ENCODE assay signal across 11 mouse cellular contexts in the genomic region with DNA sequence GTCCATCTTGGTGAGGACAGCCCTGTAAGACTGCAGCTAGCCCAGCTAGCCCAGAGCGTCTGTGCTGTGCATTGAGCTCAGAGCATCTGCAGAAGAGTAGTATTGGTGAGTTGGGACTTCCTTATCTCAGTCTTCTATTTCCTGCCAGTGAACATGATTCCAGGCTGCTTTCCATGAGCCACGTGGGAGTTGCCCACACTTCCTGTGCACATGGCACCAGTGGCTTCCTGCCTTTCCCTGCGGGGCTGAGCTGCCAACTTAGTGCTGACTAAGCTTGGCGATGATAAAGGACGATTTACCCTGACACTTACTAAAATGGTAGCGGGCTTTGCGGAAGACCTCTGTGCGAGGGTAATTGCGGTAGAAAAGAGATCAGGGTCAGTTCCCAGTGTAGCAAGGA. TPM values are rescaled to one million over a fixed set of nuclear protein-coding genes. Genes with fewer than 3 reads are reported as not detected.
DNase-seq lines count a peak whose midpoint lies in the region; ATAC-seq and TF ChIP-seq lines count a peak whose summit lies in the region.
"Had no signal": no experiment of that assay in that cellular context is flagged by ENCODE, and none has a peak within 500 bp of the region (broad histone marks: within the 10 kb centered on the region; RNA-seq: fewer than 3 reads in every experiment).

No protein-coding gene starts in this region.

- H3K4me1 ChIP-seq in forebrain, embryonic 14.5 days (ENCODE audit: control insufficient read depth, insufficient read depth, low read length): peaks cover 22% of the 10 kb centered on the region
- H3K4me1 ChIP-seq in forebrain, embryonic 11.5 days (replicated peaks; ENCODE audit: control insufficient read depth, insufficient read depth, low read length): no peaks in the 10 kb centered on the region
- peaks cover 7% of the 10 kb centered on the region for H3K4me1 ChIP-seq in E14TG2a.4 (replicated peaks; ENCODE audit: low read depth, low read length)
- peaks cover 4% of the 10 kb centered on the region; the same call in 1 of the 2 replicates for H3K4me1 ChIP-seq in heart, postnatal 0 days (ENCODE audit: control insufficient read depth, insufficient read depth)

- 82% methylated on average over 9 of the region's 9 CpGs for WGBS in forebrain, embryonic 14.5 days
- WGBS in forebrain, embryonic 11.5 days: 93% methylated on average over 9 of the region's 9 CpGs
- 62% methylated on average over 9 of the region's 9 CpGs for WGBS in heart, postnatal 0 days

- DNase-seq in forebrain, embryonic 14.5 days (ENCODE audit: low spot score): peak; percentile 67
- no peak for DNase-seq in forebrain, embryonic 11.5 days (ENCODE audit: low spot score)
- no peak for DNase-seq in heart, postnatal 0 days (ENCODE audit: low spot score)
- DNase-seq in left cerebral cortex, postnatal 10 days (ENCODE audit: extremely low spot score in 1 of 2, low spot score in 2 of 2): peak; percentile 35 to 41
- DNase-seq in gastrocnemius, postnatal 14 days: no peak
- DNase-seq in adrenal gland, adult (ENCODE audit: inconsistent age in 2 of 2, low spot score in 1 of 2): no peak
- DNase-seq in retina, embryonic 14.5 days (ENCODE audit: low spot score): no peak
- DNase-seq: thymus, adult 18-20 months had no signal

- no peak overlapping the region for H3K27ac ChIP-seq in forebrain, embryonic 14.5 days (ENCODE audit: low read depth, low read length)
- H3K27ac ChIP-seq in forebrain, embryonic 11.5 days (ENCODE audit: low read depth, low read length): no peak overlapping the region
- H3K27ac ChIP-seq in heart, postnatal 0 days (ENCODE audit: low read depth): no peak overlapping the region
- H3K27ac ChIP-seq: heart, adult 2 months; liver, embryonic 14.5 days had no signal

- TF ChIP-seq EP300 in heart, postnatal 0 days (IDR thresholded peaks at IDR 0.05; ENCODE audit: low read depth): no peak

- TF ChIP-seq CTCF in E14TG2a.4 (conservative IDR thresholded peaks at IDR 0.05; ENCODE audit: low read length): no peak
- no peak for TF ChIP-seq CTCF in heart, postnatal 0 days (IDR thresholded peaks at IDR 0.05; ENCODE audit: low read depth)

- H3K9me3 ChIP-seq in forebrain, embryonic 14.5 days (replicated peaks; ENCODE audit: control insufficient read depth, low read length): no peaks in the 10 kb centered on the region
- no peaks in the 10 kb centered on the region for H3K9me3 ChIP-seq in forebrain, embryonic 11.5 days (ENCODE audit: control insufficient read depth, low read length)
- peaks cover 9% of the 10 kb centered on the region for H3K9me3 ChIP-seq in E14TG2a.4 (ENCODE audit: low read length)
- no peaks in the 10 kb centered on the region for H3K9me3 ChIP-seq in heart, postnatal 0 days (replicated peaks; ENCODE audit: control insufficient read depth, low read length)

- ATAC-seq in forebrain, embryonic 14.5 days: peak; percentile 47; the same call in 1 of the 2 replicates
- no peak for ATAC-seq in forebrain, embryonic 11.5 days (replicated peaks; ENCODE audit: low FRiP score)
- ATAC-seq in heart, postnatal 0 days (ENCODE audit: insufficient read depth, low read depth): 0 out of 2 replicates have a peak, but pooled peaks have one; percentile 39

- intact Hi-C loops in left cerebral cortex, postnatal 10 days (cut with DNase I): no loop called here
- intact Hi-C loops in gastrocnemius, postnatal 14 days (cut with DNase I; ENCODE audit: low total_unique reads): no loop called here

- H3K4me3 ChIP-seq in forebrain, embryonic 14.5 days (ENCODE audit: low read depth, low read length): no peak overlapping the region
- H3K4me3 ChIP-seq in forebrain, embryonic 11.5 days (ENCODE audit: low read depth, low read length): no peak overlapping the region
- H3K4me3 ChIP-seq in E14TG2a.4 (replicated peaks; ENCODE audit: low read length): peak overlapping the region; percentile 20; the same call in 1 of the 2 replicates
- H3K4me3 ChIP-seq in heart, postnatal 0 days (ENCODE audit: low read depth, low read length): no peak overlapping the region
- H3K4me3 ChIP-seq: heart, adult 2 months had no signal

- no peaks in the 10 kb centered on the region for H3K27me3 ChIP-seq in forebrain, embryonic 14.5 days (replicated peaks; ENCODE audit: control insufficient read depth, insufficient read depth, low read length)
- H3K27me3 ChIP-seq in forebrain, embryonic 11.5 days (ENCODE audit: control insufficient read depth, insufficient read depth, low read length): no peaks in the 10 kb centered on the region
- no peaks in the 10 kb centered on the region for H3K27me3 ChIP-seq in E14TG2a.4 (ENCODE audit: insufficient read depth, low read length)
- H3K27me3 ChIP-seq in heart, postnatal 0 days (ENCODE audit: control insufficient read depth, insufficient read depth, low read length): no peaks in the 10 kb centered on the region

- H3K9ac ChIP-seq in forebrain, embryonic 14.5 days (ENCODE audit: low read length): no peak overlapping the region
- no peak overlapping the region for H3K9ac ChIP-seq in forebrain, embryonic 11.5 days (ENCODE audit: low read length)
- no peak overlapping the region for H3K9ac ChIP-seq in heart, postnatal 0 days (replicated peaks; ENCODE audit: low read depth, low read length)
- H3K9ac ChIP-seq: liver, embryonic 14.5 days had no signal

- no peaks in the 10 kb centered on the region for H3K36me3 ChIP-seq in forebrain, embryonic 14.5 days (ENCODE audit: control insufficient read depth, insufficient read depth, low read length)
- no peaks in the 10 kb centered on the region for H3K36me3 ChIP-seq in forebrain, embryonic 11.5 days (ENCODE audit: control insufficient read depth, insufficient read depth, low read length)
- H3K36me3 ChIP-seq in E14TG2a.4 (ENCODE audit: insufficient read depth, low read length): no peaks in the 10 kb centered on the region
- no peaks in the 10 kb centered on the region for H3K36me3 ChIP-seq in heart, postnatal 0 days (replicated peaks; ENCODE audit: control insufficient read depth, insufficient read depth, low read length)

- no peak overlapping the region for H3K4me2 ChIP-seq in forebrain, embryonic 14.5 days (ENCODE audit: low read length)
- no peak overlapping the region for H3K4me2 ChIP-seq in forebrain, embryonic 11.5 days (ENCODE audit: low read depth, low read length, severe bottlenecking)
- no peak overlapping the region for H3K4me2 ChIP-seq in heart, postnatal 0 days (ENCODE audit: low read depth, low read length)

RNA-seq across cellular contexts. Expression of gene Sh3rf1, which starts 35.2 kb away (rescaled TPM):
- polyA plus RNA-seq in forebrain, embryonic 14.5 days (2014; fragmentation: Nextera tagmentation; extraction: Ambion mirVana): 27.1 and 30.9 TPM in 2 replicates
- 28.1 and 28.8 TPM in 2 replicates for polyA plus RNA-seq in forebrain, embryonic 11.5 days (2014; fragmentation: Nextera tagmentation; extraction: Ambion mirVana)
- total RNA-seq in heart, postnatal 0 days (2014; rRNA removed; ENCODE audit: low replicate concordance): 3.3 and 8.9 TPM in 2 replicates
- polyA plus RNA-seq in heart, postnatal 0 days (2015; fragmentation: Nextera tagmentation; extraction: Ambion mirVana): 2.4 and 2.7 TPM in 2 replicates
- total RNA-seq in left cerebral cortex, postnatal 10 days (2021): 10 to 100 TPM; 42.1 to 42.2 TPM
- 1 to 10 TPM; 2.8 to 3.4 TPM for total RNA-seq in gastrocnemius, postnatal 14 days (2021)

Comparison
In these comparisons a context has a peak if more than half of its experiments do, and no peak if none do; other contexts are left out.
1. DNase-seq: peak in forebrain, embryonic 14.5 days (single experiment) and left cerebral cortex, postnatal 10 days (2 of 2); none in forebrain, embryonic 11.5 days (single experiment), heart, postnatal 0 days (single experiment), gastrocnemius, postnatal 14 days (single experiment), adrenal gland, adult (0 of 2) and retina, embryonic 14.5 days (single experiment).